24 mouse cellular contexts compared by ENCODE assay signal in genomic region chr5:31813156-31813675, GRCm38 (mm10).
DNase-seq lines count a peak whose midpoint lies in the region; TF ChIP-seq lines count a peak whose summit lies in the region.
"Had no signal": no experiment of that assay in that cellular context is flagged by ENCODE, and none has a peak within 500 bp of the region (broad histone marks: within the 10 kb centered on the region; RNA-seq: fewer than 3 reads in every experiment).

No protein-coding gene starts in this region.

- H3K27ac ChIP-seq in cortical plate, adult 2 months (ENCODE audit: insufficient read depth, low read length), result 0 out of 2 replicates have a peak overlapping the region, but pooled peaks have one; percentile 48
- H3K27ac ChIP-seq: hindbrain, embryonic 13.5 days; limb, embryonic 13.5 days; neural tube, embryonic 12.5 days; stomach, postnatal 0 days had no signal

- intact Hi-C loops in heart, postnatal 14 days (cut with DNase I), result no loop called here

- TF ChIP-seq POLR2A in cortical plate, adult 2 months (IDR thresholded peaks at IDR 0.05; ENCODE audit: extremely low read depth, insufficient read depth, low read length), result no peak

- peak; percentile 24 to 36 for DNase-seq in cerebellum, postnatal 14 days
- DNase-seq in cerebellum, adult 9-11 months, result no peak
- DNase-seq in heart, adult 11 months, result peak; percentile 56
- no peak for DNase-seq in heart, postnatal 14 days
- DNase-seq in layer of hippocampus, postnatal 14 days (ENCODE audit: low spot score in 2 of 2), result peak; percentile 22 to 62
- no peak for DNase-seq in right cerebral cortex, postnatal 36 days (ENCODE audit: low spot score in 2 of 2)
- DNase-seq: adrenal gland, postnatal 36 days; gastrocnemius, postnatal 25 days; heart, adult 18-20 months; heart, postnatal 4 days; kidney, postnatal 25 days; liver, postnatal 0 days; lung, postnatal 36 days; right cerebral cortex, adult 18-20 months; right cerebral cortex, postnatal 4 days; thymus, adult 18-20 months; thymus, postnatal 25 days had no signal

- TF ChIP-seq CTCF in cortical plate, adult 2 months (IDR thresholded peaks at IDR 0.05; ENCODE audit: extremely low read depth, insufficient read depth, low read length), result no peak

- H3K4me1 ChIP-seq in cortical plate, adult 2 months (ENCODE audit: control insufficient read depth, insufficient read depth, low read length), result no peaks in the 10 kb centered on the region; the same call in none of the 2 replicates

- no peak overlapping the region for H3K4me3 ChIP-seq in cortical plate, adult 2 months (ENCODE audit: insufficient read depth, low read length)
- H3K4me3 ChIP-seq: erythroblast, embryonic 14.5 days; hindbrain, embryonic 13.5 days; limb, embryonic 13.5 days; myocyte; neural tube, embryonic 12.5 days had no signal

Comparison
In these comparisons a context has a peak if more than half of its experiments do, and no peak if none do; other contexts are left out.
1. DNase-seq: peak in cerebellum, postnatal 14 days (2 of 2), heart, adult 11 months (single experiment) and layer of hippocampus, postnatal 14 days (2 of 2); none in cerebellum, adult 9-11 months (single experiment), heart, postnatal 14 days (0 of 2) and right cerebral cortex, postnatal 36 days (0 of 2).